Mouse (Mus musculus): Measurements from ENCODE around the gene Dnttip2.
A peak's percentile ranks its signal among the peaks of the same experiment; 100 is the strongest.
"Not testable (repeated sequence)": the region's sequence is repeated elsewhere in the genome, so short reads cannot be mapped to it uniquely, and the experiment has no call there.

The Dnttip2 gene

GRCm38 (mm10) chr3:122289344-122289743 lies 15.2 kb downstream of the Dnttip2 start:
- DNase-seq (ENCODE audit: low spot score in 2 of 2), result not testable (repeated sequence)

GRCm38 (mm10) chr3:122290696-122291095 lies 16.5 kb downstream of the Dnttip2 start:
- peak; percentile 25 to 48 for DNase-seq (ENCODE audit: low spot score in 2 of 2)

GRCm38 (mm10) chr3:122291828-122292227 lies 17.6 kb downstream of the Dnttip2 start:
- peak in 1 of 2 experiments; percentile 17 for DNase-seq (ENCODE audit: low spot score in 2 of 2)

- DNase-seq (ENCODE audit: low spot score in 2 of 2), result peak; percentile 94
Observed at GRCm38 (mm10) chr3:122292300-122293222, 18.4 kb downstream of the Dnttip2 start.

- peak; percentile 26 to 86 for DNase-seq (ENCODE audit: low spot score in 2 of 2)
Observed at GRCm38 (mm10) chr3:122293223-122293953, 19.2 kb downstream of the Dnttip2 start.

- peak; percentile 79 to 89 for DNase-seq (ENCODE audit: low spot score in 2 of 2)
Observed at GRCm38 (mm10) chr3:122293954-122294850, 20.0 kb downstream of the Dnttip2 start, which contains the start of gene Bcar3. Gene Bcar3, plus strand, starts transcription at chr3:122294136.

- DNase-seq (ENCODE audit: low spot score in 2 of 2), result peak in 1 of 2 experiments; percentile 31
Observed at GRCm38 (mm10) chr3:122295511-122295910, 21.3 kb downstream of the Dnttip2 start.

GRCm38 (mm10) chr3:122296979-122297378 lies 22.8 kb downstream of the Dnttip2 start:
- DNase-seq (ENCODE audit: low spot score in 2 of 2), result peak in 1 of 2 experiments; percentile 44

GRCm38 (mm10) chr3:122300983-122301919 lies 27.1 kb downstream of the Dnttip2 start:
- peak in 1 of 2 experiments; percentile 35 for DNase-seq (ENCODE audit: low spot score in 2 of 2)

GRCm38 (mm10) chr3:122304560-122304959 lies 30.4 kb downstream of the Dnttip2 start:
- no peak for DNase-seq (ENCODE audit: low spot score in 2 of 2)

- no peak for DNase-seq (ENCODE audit: low spot score in 2 of 2)
Observed at GRCm38 (mm10) chr3:122307894-122308671, 33.9 kb downstream of the Dnttip2 start.

GRCm38 (mm10) chr3:122308981-122309380 lies 34.8 kb downstream of the Dnttip2 start:
- DNase-seq (ENCODE audit: low spot score in 2 of 2), result no peak

GRCm38 (mm10) chr3:122312078-122312477 lies 37.9 kb downstream of the Dnttip2 start:
- DNase-seq (ENCODE audit: low spot score in 2 of 2), result peak; percentile 86

GRCm38 (mm10) chr3:122312936-122313629 lies 38.9 kb downstream of the Dnttip2 start:
- DNase-seq (ENCODE audit: low spot score in 2 of 2), result no peak

- DNase-seq (ENCODE audit: low spot score in 2 of 2), result no peak
Observed at GRCm38 (mm10) chr3:122313936-122314335, 39.7 kb downstream of the Dnttip2 start.

- DNase-seq (ENCODE audit: low spot score in 2 of 2), result no peak
Observed at GRCm38 (mm10) chr3:122316621-122317020, 42.4 kb downstream of the Dnttip2 start.

- DNase-seq (ENCODE audit: low spot score in 2 of 2), result no peak
Observed at GRCm38 (mm10) chr3:122317339-122317738, 43.2 kb downstream of the Dnttip2 start.

- DNase-seq (ENCODE audit: low spot score in 2 of 2), result no peak
Observed at GRCm38 (mm10) chr3:122322226-122322625, 48.0 kb downstream of the Dnttip2 start.

GRCm38 (mm10) chr3:122323841-122324240 lies 49.7 kb downstream of the Dnttip2 start:
- DNase-seq (ENCODE audit: low spot score in 2 of 2), result peak; percentile 47 to 48

All from urinary bladder, postnatal 36 days (tissue).